Mouse (Mus musculus) small intestine, adult 2 months (tissue): ENCODE data around the gene Frrs1l. TPM values are rescaled to one million over a fixed set of nuclear protein-coding genes. Genes with fewer than 3 reads are reported as not detected.
A peak's percentile ranks its signal among the peaks of the same experiment; 100 is the strongest.

Experiments
- H3K27ac ChIP-seq: fragments of 200-500 bp; 2 replicates; pipeline ENCODE4 v1.5.1; 2012; ENCODE audit warnings: low read depth, low read length, control low read depth, inconsistent platforms; ENCODE audit not compliant: insufficient read depth
- H3K27me3 ChIP-seq: fragments of 200-500 bp; 2 replicates; pipeline ENCODE4 v1.6.1; 2012; ENCODE audit warnings: mild to moderate bottlenecking, moderate library complexity, low read length, inconsistent platforms; ENCODE audit not compliant: control insufficient read depth, insufficient read depth
- H3K36me3 ChIP-seq: fragments of 200-500 bp; 2 replicates; pipeline ENCODE4 v1.6.1; 2012; ENCODE audit warnings: mild to moderate bottlenecking, low read length, control low read depth, inconsistent platforms; ENCODE audit not compliant: control insufficient read depth, insufficient read depth
- H3K4me1 ChIP-seq: fragments of 200-500 bp; 2 replicates; pipeline ENCODE4 v1.6.1; 2012; ENCODE audit warnings: low read length, inconsistent platforms, mixed read lengths; ENCODE audit not compliant: control insufficient read depth, insufficient read depth, insufficient read length
- H3K4me3 ChIP-seq: fragments of 200-500 bp; 2 replicates; pipeline ENCODE4 v1.5.1; 2012; ENCODE audit warnings: low read depth, mild to moderate bottlenecking, control low read depth, inconsistent platforms, low read length, moderate library complexity
- CTCF ChIP-seq: fragments of 200-500 bp; IDR thresholded peaks from 2 replicates; pipeline ENCODE4 v1.5.1; 2012; ENCODE audit warnings: low read depth, mild to moderate bottlenecking, control low read depth, inconsistent platforms, low read length, moderate library complexity, mixed read lengths; ENCODE audit not compliant: insufficient replicate concordance, insufficient read length; ENCODE audit errors: extremely low read depth
- POLR2A ChIP-seq: fragments of 200-500 bp; IDR thresholded peaks from 2 replicates; pipeline ENCODE4 v1.6.1; 2012; ENCODE audit warnings: low read depth, mild to moderate bottlenecking, control low read depth, inconsistent platforms, low read length, moderate library complexity
- WGBS: fragments of 180-500 bp; shearing (Covaris S2); methylation state at CpG from one replicate; pipeline ENCODE4 v1.1.7; 2018; 5-methylcytosine and 5-hydroxymethylcytosine counted together
- polyA plus RNA-seq: library from polyadenylated mRNA; depleted of rRNA; stranded (reverse); fragments of >200 nt; gene quantifications from 2 replicates; pipeline ENCODE4 v1.2.3, GENCODE M21; 2012

Frrs1l gene
- polyA plus RNA-seq, 1 experiment, result 0.01 TPM

DNA sequence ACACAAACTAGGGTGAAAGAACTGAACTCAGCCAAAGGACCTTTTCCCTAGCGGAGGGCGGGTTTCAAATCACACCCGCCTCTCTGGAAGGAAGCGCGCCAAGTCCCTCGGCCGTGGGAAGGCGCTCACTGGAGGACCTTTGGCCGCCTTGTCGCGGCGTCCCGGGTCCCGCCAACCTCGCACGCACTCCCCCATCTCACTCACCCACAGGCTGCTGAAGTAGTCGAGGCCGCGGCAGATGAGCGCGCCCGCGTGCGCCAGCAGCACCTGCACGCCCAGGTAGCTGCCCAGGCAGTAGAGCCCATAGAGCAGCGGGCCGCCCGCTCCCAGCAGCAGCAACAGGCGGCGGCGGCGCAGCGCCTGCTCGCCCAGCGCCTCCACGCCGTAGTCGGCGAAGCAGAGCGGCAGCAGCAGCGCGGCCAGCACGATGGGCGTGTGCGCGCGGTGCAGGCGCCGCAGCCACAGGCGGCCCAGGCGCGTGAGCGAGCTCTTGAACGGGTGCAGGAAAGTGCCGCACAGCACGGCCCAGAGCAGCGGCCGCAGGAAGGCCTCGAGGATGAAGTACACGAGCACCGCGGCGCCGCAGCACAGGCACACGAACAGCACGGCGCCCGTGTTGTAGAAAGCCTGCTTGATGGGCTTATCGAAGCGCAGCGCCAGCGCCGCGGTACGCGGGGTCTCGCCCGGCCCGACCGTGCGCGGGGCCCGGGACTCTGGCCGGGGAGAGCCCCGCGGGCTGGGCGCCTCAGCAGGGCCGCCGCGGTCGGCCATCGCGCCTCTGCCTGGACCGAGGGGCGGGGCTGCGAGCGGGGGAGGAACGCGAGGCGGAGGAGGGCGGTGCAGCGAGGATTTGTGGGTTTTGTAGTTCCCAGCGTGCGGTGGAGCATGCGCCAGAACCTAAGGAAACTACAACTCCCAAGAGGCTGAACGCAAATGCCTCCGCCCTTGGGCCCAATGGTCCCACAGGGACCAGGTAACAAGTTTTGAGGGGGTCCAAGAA lies 43.2 kb downstream of the Frrs1l start, which contains the start of gene Tmem245:
Tmem245 (minus strand) TSS at position 797 of the 1,000 bp plus-strand sequence.
- no peaks in the 10 kb centered on the region for H3K36me3 ChIP-seq
- H3K27ac ChIP-seq, result peak within 1 kb of the TSS; percentile 81
- H3K4me1 ChIP-seq, result peaks cover 26% of the 10 kb centered on the region; the same call in 1 of the 2 replicates
- peak; percentile 45 for TF ChIP-seq POLR2A
- TF ChIP-seq CTCF, result no peak
- no peaks in the 10 kb centered on the region for H3K27me3 ChIP-seq
- peak within 1 kb of the TSS; percentile 92 for H3K4me3 ChIP-seq
- under 1% methylated on average over 107 of the region's 107 CpGs for WGBS

DNA sequence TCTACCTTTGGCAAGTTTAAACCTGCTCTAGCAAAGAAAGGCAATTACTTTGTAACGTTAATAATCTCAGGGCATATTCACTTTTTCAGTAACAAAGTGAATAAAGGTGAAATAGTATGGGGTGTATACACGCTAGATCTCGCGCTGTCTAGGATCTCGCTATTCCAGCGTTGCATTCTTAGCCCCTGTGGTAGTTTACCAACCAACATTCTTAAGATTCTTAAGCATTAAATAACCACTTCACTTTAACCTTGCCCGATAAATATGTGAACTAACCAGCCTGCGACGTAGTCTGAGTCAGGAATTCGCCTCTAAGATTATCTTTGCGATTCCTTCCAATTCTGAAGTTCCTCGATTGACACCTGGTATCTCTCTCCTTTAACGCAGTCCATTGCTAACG lies 44.0 kb downstream of the Frrs1l start:
- H3K27me3 ChIP-seq, result no peaks in the 10 kb centered on the region
- H3K4me3 ChIP-seq, result peak overlapping the region; percentile 92
- TF ChIP-seq POLR2A (no peak), CTCF (no peak)
- no peaks in the 10 kb centered on the region for H3K36me3 ChIP-seq
- H3K27ac ChIP-seq, result peak overlapping the region; percentile 81
- 2% methylated on average over 14 of the region's 14 CpGs for WGBS
- H3K4me1 ChIP-seq, result peaks cover 26% of the 10 kb centered on the region; the same call in 1 of the 2 replicates

DNA sequence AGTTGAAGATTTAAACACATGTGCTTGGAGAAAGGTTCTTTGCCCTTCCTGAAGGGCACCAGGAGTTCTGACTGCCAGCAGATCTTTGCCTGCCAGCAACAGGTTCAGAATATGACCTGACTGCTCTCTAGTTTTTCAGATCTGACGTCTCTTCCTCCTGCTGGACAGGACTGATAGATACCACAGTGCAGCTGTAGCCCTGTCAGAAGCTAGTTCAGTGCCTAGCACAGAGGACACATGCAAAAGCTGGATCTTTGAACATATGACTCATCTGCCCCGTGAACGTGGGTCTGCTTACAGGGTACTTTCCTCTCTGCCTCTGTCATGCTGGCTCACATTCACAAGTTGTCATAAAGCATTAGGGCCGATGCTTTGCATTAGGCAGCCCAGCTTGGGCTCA lies 45.9 kb downstream of the Frrs1l start:
- Histone ChIP-seq H3K4me3 (peak overlapping the region; percentile 36), H3K4me1 (peaks cover 22% of the 10 kb centered on the region; the same call in 1 of the 2 replicates), H3K27ac (peak overlapping the region; percentile 75), H3K36me3 (no peaks in the 10 kb centered on the region), H3K27me3 (no peaks in the 10 kb centered on the region)
- no peak for TF ChIP-seq CTCF
- no peak for TF ChIP-seq POLR2A
- WGBS, result 24% methylated on average over 4 of the region's 4 CpGs

DNA sequence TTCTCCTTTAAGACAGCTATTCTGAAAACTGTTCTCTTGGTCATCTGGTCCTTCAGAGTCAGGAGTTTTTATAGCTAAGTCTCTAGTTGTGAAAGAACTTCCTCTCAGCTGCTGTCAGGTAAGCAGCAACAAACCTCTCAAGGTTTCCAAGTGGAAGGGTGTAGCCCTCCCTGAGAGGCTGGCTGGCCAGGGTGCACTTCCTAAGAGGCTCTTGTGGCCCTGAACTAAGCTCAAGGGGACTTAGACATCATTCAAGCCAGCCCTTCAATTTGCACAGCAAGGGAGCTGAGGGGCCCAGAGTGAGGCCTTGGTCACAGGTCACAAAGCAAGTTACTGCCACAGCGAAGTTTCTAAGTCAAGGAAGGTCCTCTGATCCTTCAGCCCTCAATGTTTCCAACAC lies 46.9 kb downstream of the Frrs1l start:
- Histone ChIP-seq H3K4me1 (peaks cover 20% of the 10 kb centered on the region; the same call in 1 of the 2 replicates), H3K36me3 (no peaks in the 10 kb centered on the region), H3K27ac (0 out of 2 replicates have a peak overlapping the region, but pooled peaks have one; percentile 75), H3K4me3 (no peak overlapping the region), H3K27me3 (no peaks in the 10 kb centered on the region)
- WGBS, result 64% methylated on average over 1 of the region's 1 CpGs
- TF ChIP-seq POLR2A (no peak), CTCF (no peak)

DNA sequence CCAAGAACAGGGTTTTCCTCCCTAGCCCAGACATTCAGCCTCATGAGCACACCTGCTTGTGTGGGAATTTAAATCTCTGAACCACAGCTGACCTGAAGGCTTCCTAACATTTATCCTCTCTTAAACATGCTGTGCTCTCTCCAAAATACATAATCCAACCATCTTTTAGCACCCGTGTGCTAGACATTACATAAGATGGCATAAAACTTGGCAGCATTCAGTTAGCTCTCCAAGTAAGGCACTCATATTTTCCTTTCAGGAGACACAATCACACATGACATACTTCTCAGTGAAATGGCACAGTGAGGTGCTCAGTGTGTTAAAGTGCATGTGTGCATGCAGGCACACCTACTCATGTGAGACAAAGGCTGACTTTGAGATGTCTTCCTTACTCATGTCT lies 47.6 kb downstream of the Frrs1l start:
- Histone ChIP-seq H3K4me1 (peaks cover 20% of the 10 kb centered on the region; the same call in 1 of the 2 replicates), H3K4me3 (no peak overlapping the region), H3K27me3 (no peaks in the 10 kb centered on the region), H3K27ac (no peak overlapping the region), H3K36me3 (no peaks in the 10 kb centered on the region)
- 70% methylated on average over 1 of the region's 1 CpGs for WGBS
- TF ChIP-seq POLR2A, result no peak
- no peak for TF ChIP-seq CTCF

DNA sequence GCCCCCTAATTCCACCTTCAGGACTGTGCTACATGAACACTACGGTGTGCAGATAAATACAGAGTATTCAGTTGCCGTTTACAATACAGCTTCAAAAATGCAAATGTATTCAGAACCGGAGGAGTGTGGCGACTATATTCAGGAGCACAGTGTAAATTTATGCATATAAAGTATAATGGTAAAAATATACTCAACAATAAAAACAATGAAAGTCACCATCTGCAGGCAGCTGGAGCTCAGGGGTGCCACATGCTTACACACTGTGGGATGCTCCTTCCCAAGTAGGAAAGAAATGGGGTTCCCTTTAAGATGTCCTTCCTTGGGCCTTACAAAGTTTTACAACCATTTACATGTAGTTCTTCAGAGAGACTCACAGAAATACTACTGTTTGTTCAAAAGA lies 48.7 kb downstream of the Frrs1l start:
- no peak for TF ChIP-seq CTCF
- no peak for TF ChIP-seq POLR2A
- Histone ChIP-seq H3K27ac (no peak overlapping the region), H3K27me3 (no peaks in the 10 kb centered on the region), H3K4me1 (peaks cover 22% of the 10 kb centered on the region), H3K4me3 (no peak overlapping the region), H3K36me3 (no peaks in the 10 kb centered on the region)
- WGBS, result 70% methylated on average over 4 of the region's 4 CpGs

DNA sequence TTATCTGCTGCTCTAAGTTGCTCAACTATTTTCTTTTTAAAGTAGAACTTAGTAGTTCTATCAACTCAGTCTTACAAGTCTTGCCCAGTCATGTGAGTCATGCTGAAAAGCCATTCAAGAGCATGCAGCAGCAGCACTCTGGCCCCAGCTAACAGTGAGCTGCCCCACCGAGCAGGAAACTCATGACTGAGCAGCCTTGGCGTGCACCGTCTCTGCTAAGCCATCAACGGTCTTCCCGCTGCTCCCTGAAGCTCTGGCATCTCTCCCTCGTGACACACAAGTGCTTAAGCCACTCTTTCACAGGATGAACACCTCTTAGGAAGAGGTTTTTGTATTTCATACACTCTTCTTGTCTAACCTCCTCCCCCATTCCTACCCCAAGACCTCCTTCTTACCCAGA lies 53.1 kb downstream of the Frrs1l start:
- TF ChIP-seq CTCF (no peak), POLR2A (no peak)
- 33% methylated on average over 6 of the region's 6 CpGs for WGBS
- Histone ChIP-seq H3K36me3 (peaks cover 17% of the 10 kb centered on the region), H3K4me3 (no peak overlapping the region), H3K27me3 (no peaks in the 10 kb centered on the region), H3K4me1 (peaks cover 7% of the 10 kb centered on the region), H3K27ac (no peak overlapping the region)

DNA sequence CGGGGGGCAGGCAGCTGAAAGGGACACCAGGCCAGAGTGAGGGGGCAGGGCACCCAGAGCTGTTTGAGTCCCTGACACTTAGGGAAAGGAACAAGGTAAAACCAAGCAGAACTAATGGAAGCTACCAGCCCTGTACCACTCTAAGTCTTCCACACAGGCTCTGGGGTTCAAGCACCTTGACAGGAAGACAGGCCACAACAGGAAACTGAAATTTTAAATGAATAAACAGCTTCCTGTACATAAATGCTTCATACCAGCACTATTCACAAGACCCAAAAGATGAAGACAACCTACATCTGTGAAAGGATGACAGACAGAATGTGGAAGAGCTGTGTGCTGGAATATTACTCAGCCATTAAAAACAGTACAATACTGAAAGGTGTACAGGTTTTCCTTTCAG lies 54.9 kb downstream of the Frrs1l start:
- H3K27ac ChIP-seq, result no peak overlapping the region
- no CpG with 5 or more reads among the region's 1 CpGs for WGBS
- H3K36me3 ChIP-seq, result peaks cover 19% of the 10 kb centered on the region
- peaks cover 5% of the 10 kb centered on the region for H3K4me1 ChIP-seq
- TF ChIP-seq POLR2A, result no peak
- no peak for TF ChIP-seq CTCF
- no peak overlapping the region for H3K4me3 ChIP-seq
- H3K27me3 ChIP-seq, result no peaks in the 10 kb centered on the region
